Mouse (Mus musculus): Measurements from ENCODE around the gene Kat2b. TPM values are rescaled to one million over a fixed set of nuclear protein-coding genes. Genes with fewer than 3 reads are reported as not detected.

Gene Kat2b
- polyA plus RNA-seq, 1 experiment, result 48.5 TPM

Other genes starting within 250 kb of the Kat2b start
- gene Efhb, start 103.5 kb upstream of the Kat2b start, polyA plus RNA-seq (2012; ENCODE audit: insufficient read depth, insufficient read length, missing spikeins), result not detected in 2 replicates
- gene Rab5a, start 87.6 kb upstream of the Kat2b start, polyA plus RNA-seq (2012; ENCODE audit: insufficient read depth, insufficient read length, missing spikeins), result 68.4 and 70.5 TPM in 2 replicates
- not detected in 2 replicates for gene Pp2d1, start 27.4 kb upstream of the Kat2b start, polyA plus RNA-seq (2012; ENCODE audit: insufficient read depth, insufficient read length, missing spikeins)
- gene Sgo1, start 122.5 kb downstream of the Kat2b start, polyA plus RNA-seq (2012; ENCODE audit: insufficient read depth, insufficient read length, missing spikeins), result 7.5 and 9.2 TPM in 2 replicates

Data from bone marrow macrophage, adult 2 months (primary cell).